Mouse (Mus musculus): ENCODE results near the gene Zfp92. TPM values are rescaled to one million over a fixed set of nuclear protein-coding genes. Genes with fewer than 3 reads are reported as not detected.
"Not testable (repeated sequence)": the region's sequence is repeated elsewhere in the genome, so short reads cannot be mapped to it uniquely, and the experiment has no call there.

The Zfp92 gene
- under 1 TPM; 0.25 to 0.31 TPM for total RNA-seq (2021)
- long read RNA-seq, experiment 1, result 0 reads
- long read RNA-seq, experiment 2, result 0 reads

DNA sequence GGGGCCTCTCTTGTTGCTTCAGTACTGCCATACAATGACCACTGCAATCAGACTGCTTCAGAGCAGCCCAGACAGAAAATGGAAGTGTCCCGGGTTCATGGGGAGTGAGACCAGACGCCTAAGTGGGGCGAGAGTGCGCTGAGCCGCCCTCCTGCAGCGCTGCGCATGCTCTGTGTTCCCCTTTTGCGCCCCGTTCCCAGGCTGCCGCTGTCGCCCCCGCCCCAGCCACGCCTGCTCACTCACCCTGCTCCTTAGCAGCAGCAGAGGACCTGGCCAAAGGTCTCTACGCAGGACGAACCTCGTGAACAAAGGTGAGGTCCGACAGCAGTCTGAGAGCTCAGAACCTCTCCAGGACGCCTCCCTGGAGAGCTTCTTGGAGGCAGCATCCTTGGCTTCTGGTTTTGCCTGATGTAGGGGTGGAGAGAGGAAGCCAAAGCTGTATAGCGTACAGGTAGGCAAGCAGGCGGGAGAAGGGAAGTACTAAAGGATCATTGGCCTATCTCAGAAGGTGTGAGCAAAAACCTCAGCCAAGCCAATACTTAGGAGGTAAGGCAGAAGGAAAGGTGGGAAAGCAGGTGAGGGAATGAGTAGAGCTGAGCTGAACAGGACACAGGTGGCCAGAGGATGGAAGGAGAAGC, at the start of gene Zfp92:
Gene Zfp92 (plus strand): TSS at position 217 of the 638 bp plus-strand sequence.
- DNase-seq (ENCODE audit: low spot score in 2 of 2), result no peak

DNA sequence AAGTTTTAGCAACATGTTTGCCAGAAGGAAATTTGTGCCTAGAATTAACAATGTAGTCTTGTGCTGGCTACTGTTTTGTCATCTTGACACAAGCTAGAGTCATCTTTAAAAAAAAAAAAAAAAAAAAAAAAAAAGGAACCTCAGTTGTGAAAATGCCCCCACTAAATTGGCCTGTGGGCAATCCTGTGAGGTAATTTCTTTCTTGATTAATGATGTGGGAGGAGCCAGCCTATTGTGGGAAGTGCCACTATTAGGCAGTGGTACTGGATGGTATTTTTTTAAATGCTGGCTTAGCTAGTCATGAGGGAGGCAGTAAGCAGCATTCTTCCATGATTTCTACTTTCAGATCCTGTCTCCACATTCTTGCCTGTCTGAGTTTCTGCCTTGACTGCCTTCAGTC, 47.6 kb upstream of the Zfp92 start:
- no peak for DNase-seq (ENCODE audit: low spot score in 2 of 2)

DNA sequence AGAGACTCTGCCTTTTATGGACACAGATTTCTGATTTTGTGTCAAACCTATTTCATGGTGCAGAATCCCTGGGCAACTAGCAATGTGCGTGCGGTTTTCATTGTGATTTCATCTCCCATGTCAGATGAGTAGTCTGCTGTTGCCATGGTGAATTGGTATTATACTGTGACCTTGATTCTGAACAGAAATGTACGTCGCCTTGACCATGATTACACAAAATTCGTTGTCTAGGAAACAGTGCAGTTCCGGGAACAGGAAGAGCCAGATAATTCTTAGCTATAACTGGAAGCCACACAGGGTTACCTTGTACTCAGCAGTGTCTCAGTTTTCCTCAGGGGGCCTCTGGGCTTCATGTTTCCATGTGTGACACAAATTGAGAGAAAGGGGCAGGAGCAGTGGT, 26.5 kb upstream of the Zfp92 start:
- no peak for DNase-seq (ENCODE audit: low spot score in 2 of 2)

GRCm38 (mm10) chrX:73384924-73385323, 26.0 kb upstream of the Zfp92 start:
- DNase-seq (ENCODE audit: low spot score in 2 of 2), result no peak

DNA sequence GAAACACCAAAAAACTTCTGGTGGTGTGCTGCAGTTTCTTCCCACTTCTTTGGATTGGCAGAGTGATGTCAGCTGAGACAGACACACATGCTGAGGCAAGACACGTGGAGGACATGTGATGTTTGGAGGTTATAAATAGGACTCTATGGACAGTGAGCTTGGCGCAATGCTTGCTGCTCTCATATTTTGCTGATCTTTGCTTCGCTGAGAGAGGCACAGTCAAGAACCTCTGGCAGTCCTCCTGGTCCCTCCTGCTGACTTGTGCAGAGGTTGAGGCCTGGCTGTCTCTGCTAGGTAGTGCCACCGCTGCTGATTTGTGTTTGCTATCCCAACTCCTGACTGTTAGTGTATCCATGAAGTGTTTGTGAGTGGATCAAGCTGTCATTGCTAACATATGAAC, 19.4 kb upstream of the Zfp92 start:
- no peak for DNase-seq (ENCODE audit: low spot score in 2 of 2)

DNA sequence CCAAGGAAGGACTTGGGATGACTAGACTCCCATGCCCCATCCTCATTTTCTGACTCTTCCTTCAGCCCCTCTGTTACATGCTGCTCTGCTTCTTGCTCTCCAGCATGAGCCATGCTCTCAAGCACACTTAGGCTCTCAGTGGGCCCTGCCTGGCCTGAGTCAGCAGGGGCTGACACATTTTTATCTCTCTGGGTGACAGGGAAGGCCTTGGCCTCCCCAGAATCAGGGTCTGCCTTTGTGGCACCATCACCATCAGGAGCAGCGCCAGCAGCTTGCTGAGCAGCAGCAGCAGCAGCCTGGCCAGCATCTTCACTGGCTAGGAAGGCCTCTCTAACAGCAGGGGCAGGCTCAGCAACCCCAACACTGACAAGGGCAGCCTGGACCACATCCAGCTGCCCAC, 14.4 kb upstream of the Zfp92 start:
- DNase-seq (ENCODE audit: low spot score in 2 of 2), result no peak

GRCm38 (mm10) chrX:73398636-73399035, 12.3 kb upstream of the Zfp92 start, which contains the start of gene Gm18336:
Gm18336 (minus strand) TSS chrX:73398736.
- DNase-seq (ENCODE audit: low spot score in 2 of 2), result not testable (repeated sequence)

DNA sequence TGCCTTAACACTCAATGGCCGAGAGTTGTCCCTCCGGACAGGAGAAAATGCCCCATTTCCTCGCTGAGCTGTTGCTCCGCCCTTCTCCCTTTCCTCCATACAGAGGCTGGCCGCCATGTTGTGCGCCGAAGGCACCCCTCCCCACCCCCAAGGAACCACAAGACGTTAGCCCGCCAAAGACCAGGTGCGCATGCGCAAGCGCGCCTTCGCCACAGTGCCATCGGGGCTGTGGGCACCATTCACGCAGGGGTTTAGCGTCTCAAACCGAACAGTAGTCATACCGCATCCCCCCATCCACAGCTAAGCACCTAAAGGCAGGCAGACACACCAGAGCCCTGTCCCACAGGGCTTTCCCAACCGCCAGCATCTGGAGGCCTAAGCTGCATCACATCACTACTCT, 9.9 kb upstream of the Zfp92 start:
- DNase-seq (ENCODE audit: low spot score in 2 of 2), result no peak

- DNase-seq (ENCODE audit: low spot score in 2 of 2), result no peak
Measured at GRCm38 (mm10) chrX:73401616-73402015, 9.3 kb upstream of the Zfp92 start.

DNA sequence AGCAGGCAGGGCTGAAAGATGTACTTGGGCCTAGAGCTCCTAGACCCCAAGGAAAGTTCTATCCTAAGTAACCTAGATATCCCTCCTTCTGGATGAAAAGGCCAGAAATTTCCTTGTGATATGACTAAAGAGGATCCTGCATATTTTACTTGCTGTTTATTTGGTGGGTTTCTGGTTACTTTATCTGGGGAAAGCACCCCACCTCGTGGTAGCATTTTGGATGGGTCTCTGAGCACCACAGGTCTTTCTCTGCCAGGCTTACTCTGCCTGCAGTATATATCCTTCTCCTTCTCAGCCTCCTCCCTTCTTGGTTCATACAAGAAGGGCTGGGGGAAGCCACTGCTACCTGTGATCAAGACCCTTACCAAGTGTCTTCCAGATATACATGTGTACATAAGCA, 1.9 kb downstream of the Zfp92 start:
- no peak for DNase-seq (ENCODE audit: low spot score in 2 of 2)

GRCm38 (mm10) chrX:73430036-73430435, 19.1 kb downstream of the Zfp92 start:
- DNase-seq (ENCODE audit: low spot score in 2 of 2), result no peak

DNA sequence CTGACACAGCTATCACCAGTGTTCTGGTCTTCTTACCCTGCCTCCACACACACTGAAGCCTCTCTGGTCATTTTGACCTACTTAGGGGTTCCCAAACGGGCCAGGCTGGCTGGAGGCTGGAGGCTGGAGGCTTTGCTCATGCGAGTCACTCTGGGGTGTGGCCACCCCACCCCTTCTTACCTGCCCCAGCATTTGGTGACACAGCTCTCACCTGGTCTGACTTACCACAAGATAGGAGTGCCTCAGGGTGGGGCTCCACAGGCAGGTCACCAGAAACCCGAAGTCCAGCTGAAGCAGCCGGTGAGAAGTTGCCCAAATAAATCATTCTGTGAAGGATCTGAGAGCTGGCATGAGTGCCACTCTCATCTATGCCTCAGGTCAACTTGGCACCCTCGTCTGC, 22.0 kb downstream of the Zfp92 start:
- DNase-seq (ENCODE audit: low spot score in 2 of 2), result no peak

DNA sequence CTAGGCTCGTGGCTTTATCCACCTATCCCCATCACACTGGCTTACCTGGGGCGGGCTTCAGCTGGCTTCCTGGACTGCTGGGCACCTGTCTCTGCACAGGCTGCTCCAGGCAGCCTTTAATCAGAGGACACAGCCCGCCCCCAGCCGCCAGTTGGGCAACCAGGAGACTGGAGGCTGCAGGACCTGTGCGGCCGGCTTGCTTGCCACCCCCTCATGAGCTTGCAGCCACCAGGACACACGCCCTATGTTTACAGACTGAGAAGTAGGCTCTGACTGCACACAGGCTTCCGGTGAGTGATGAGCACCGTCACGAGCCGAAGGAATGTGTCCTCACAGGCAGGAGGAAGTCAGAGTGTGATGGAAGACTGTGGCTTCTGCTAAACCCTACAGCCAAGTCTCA, 24.4 kb downstream of the Zfp92 start, which contains the start of gene Trex2:
Gene Trex2 (minus strand): TSS at position 93 of the 400 bp plus-strand sequence.
- no peak for DNase-seq (ENCODE audit: low spot score in 2 of 2)

- no peak for DNase-seq (ENCODE audit: low spot score in 2 of 2)
Measured at GRCm38 (mm10) chrX:73441428-73441827, 30.5 kb downstream of the Zfp92 start.

- DNase-seq (ENCODE audit: low spot score in 2 of 2), result peak in 1 of 2 experiments; percentile 8
Measured at GRCm38 (mm10) chrX:73451949-73452348, 41.1 kb downstream of the Zfp92 start.

DNA sequence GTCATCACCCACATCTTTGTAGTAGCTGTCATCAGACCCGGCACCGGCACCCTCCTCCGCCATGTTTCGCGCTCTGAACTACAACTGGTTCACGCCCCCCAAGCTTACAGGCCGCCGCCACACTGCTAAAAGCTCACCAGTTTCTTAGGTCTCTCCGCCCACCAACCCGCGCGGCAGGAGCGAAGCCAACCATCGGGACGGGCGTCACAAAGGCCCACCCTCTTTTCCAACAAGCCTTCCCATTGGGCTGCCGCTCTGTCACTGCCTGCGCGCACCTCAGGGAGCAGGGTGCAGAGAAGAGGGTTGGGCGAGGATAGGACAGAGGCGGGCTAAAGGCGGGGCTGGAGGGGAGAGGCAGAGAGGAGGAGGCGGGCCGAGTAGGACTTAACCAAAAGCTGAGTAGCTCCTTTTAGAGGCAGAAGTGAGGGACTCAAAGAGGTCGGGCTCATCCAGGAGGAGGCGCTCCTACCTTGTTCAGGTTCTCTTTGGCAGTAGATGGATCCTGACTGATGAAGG, 48.0 kb downstream of the Zfp92 start, which contains the start of gene Haus7:
Gene Haus7 (minus strand): TSS at position 168 of the 516 bp plus-strand sequence.
- peak; percentile 53 to 75 for DNase-seq (ENCODE audit: low spot score in 2 of 2)

GRCm38 (mm10) chrX:73460792-73461191, 49.9 kb downstream of the Zfp92 start:
- DNase-seq (ENCODE audit: low spot score in 2 of 2), result no peak

DNA sequence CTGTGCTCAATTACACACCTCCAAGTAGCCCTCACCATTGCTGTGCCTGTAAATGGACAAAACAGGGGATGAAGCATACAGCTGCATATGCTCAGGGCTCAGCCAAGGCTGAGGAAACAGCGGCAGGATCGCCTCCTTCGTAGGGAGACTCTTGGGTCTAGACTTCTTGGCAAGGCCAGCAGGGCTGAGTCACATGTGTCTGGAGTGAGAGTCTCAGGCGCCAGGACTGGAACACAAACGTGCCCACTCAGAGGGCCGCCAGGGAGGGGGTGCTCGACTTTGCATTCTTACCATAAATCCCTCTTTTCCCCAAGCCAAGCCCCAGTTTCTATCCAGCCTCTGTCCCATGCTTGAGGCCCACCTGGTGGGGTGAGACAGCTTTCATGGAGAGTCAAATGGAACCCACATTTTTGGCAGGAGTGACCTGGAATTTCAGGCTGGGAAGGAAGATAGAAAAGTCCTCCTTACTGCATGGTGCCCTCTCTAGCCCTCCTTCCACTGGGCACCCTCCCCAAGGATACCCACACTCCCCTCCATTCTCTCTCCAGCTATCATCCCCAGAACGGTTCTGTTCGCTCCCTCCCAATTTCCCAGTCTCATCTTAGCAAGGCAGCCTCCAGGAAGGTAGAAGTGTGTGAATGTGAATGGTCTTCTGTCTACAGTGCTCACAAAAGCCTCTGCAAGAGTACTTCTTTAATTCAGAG, 54.7 kb downstream of the Zfp92 start:
- no peak for DNase-seq (ENCODE audit: low spot score in 2 of 2)

- DNase-seq (ENCODE audit: low spot score in 2 of 2), result no peak
Measured at GRCm38 (mm10) chrX:73467446-73468241, 56.7 kb downstream of the Zfp92 start.

- DNase-seq (ENCODE audit: low spot score in 2 of 2), result no peak
Measured at GRCm38 (mm10) chrX:73468330-73468729, 57.4 kb downstream of the Zfp92 start.

DNA sequence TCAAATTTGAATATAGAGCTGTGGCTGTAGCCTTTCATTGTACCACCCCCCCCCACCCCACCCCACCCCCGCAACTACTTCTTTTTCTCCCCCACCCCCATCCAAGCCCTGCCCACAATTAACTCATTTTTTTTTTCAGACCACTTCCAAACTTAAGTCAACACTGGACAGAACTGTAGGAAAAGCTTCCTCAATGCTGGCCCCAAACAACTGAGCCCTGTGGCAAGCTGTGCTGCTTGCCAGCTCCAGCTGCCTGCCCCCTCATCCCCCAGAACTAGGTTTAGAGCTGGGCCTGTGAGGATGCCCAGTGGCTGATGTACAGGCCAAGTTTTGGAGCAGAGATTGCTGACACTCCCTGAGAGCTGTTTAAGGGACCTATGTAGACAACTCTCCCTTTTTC, 57.9 kb downstream of the Zfp92 start:
- no peak for DNase-seq (ENCODE audit: low spot score in 2 of 2)

GRCm38 (mm10) chrX:73471764-73472163, 60.9 kb downstream of the Zfp92 start:
- no peak for DNase-seq (ENCODE audit: low spot score in 2 of 2)
